Mouse (Mus musculus): Measurements from ENCODE around the gene Zfyve27.

GRCm38 (mm10) chr19:42128052-42128740 is 35.6 kb upstream of the Zfyve27 start:
- no peak for TF ChIP-seq CTCF (conservative IDR thresholded peaks at IDR 0.05; ENCODE audit: low read length)
- no peak for TF ChIP-seq NANOG (IDR thresholded peaks at IDR 0.05; ENCODE audit: borderline replicate concordance, low read length)
- TF ChIP-seq POU5F1 (IDR thresholded peaks at IDR 0.05; ENCODE audit: borderline replicate concordance, low read length): no peak
